Mouse (Mus musculus) kidney, adult 11 months (tissue): ENCODE results near the gene Aco1.
"Not testable (repeated sequence)": the region's sequence is repeated elsewhere in the genome, so short reads cannot be mapped to it uniquely, and the experiment has no call there.

Experiments
- DNase-seq: peaks from one replicate; pipeline ENCODE4 v3.0.0; 2022

Aco1 gene

DNA sequence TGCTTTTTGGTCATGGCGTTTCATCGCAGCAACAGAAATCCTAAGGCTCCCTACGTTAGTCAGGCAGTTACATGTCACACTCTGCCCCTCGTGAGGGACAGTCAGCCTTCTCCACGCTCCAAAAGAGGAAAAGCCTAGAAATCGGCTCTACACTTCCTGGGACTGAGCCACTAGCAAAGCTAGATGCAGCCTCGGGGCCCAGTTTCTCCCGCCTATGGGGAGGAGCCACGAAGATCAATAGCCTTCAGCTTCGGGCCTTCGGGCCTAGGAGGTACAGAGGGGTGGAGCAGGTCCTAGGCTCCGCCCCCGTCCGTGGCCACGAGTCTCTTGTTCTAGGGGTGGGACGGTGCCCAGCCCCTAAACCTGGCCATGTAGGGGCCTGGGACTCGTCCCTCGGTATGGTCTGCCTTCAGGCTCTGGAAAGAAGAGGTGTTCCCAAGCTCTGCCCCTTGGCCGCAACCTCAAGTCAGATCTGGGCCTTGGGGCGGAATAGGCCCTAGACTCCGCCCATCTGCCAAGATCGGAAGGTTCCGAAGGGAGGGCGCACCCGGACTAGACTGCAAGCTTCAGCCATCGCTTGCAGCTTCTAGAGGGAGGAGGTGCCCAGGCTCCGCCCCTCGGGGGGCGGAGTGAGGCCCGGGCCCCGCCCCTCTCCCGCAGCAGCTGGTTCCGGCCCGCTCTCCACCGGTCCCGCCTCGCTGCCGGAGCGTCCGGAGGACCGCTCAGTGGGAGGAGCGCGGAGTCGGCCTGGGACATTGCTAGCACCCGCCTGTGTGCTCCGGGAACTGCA is at the start of gene Aco1:
Gene Aco1, plus strand, starts transcription at position 339 of the 790 bp plus-strand sequence.
- DNase-seq, result peak; percentile 99

- no peak for DNase-seq
Measured at GRCm38 (mm10) chr4:40094974-40095373, 47.9 kb upstream of the Aco1 start.

- DNase-seq, result no peak
Measured at GRCm38 (mm10) chr4:40102996-40103395, 39.9 kb upstream of the Aco1 start.

GRCm38 (mm10) chr4:40106004-40106536 is 36.8 kb upstream of the Aco1 start:
- DNase-seq, result no peak

DNA sequence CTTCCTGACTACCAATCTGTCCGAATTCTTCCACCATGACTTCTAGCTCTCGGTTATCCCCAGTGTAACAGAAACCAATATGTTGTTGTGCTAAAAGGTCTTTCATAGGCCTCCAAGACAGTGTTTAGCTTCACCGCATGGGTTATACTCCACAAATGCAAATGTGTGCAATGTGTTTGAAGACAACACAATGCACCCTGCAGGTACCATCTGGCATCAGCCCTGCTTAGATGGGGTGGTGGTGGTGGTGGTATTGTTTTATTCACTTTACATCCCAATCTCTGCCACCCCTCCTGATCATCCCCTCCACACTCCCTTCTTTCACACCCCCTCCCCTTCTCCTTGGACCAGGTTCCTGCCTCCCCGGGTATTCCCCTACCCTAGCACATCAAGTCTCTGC is 34.9 kb upstream of the Aco1 start:
- no peak for DNase-seq

GRCm38 (mm10) chr4:40113173-40113572 is 29.7 kb upstream of the Aco1 start:
- DNase-seq, result no peak

DNA sequence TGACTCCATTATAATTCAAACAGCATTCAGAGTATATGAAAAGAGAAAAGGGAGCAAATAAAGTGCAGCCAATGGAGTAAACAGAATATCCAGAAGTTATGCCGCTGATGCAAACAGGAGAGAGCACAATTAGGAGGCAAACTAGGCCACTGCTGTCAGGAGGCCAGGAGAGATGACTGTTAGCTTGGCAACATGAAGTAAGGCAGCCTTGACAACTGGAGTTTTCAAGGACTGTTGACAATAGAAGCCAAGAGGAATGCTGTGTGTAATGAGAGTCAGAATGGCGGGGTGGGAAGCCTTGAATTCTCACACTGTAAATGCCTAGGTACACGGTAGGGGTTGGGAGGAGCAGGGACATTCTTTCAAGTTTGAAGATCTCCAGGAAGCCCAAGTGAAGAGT is 21.7 kb upstream of the Aco1 start:
- no peak for DNase-seq

- not testable (repeated sequence) for DNase-seq
Measured at GRCm38 (mm10) chr4:40122291-40122690, 20.6 kb upstream of the Aco1 start.

GRCm38 (mm10) chr4:40134468-40135102 is 8.3 kb upstream of the Aco1 start:
- DNase-seq, result peak; percentile 70

GRCm38 (mm10) chr4:40136519-40136918 is 6.4 kb upstream of the Aco1 start:
- no peak for DNase-seq

DNA sequence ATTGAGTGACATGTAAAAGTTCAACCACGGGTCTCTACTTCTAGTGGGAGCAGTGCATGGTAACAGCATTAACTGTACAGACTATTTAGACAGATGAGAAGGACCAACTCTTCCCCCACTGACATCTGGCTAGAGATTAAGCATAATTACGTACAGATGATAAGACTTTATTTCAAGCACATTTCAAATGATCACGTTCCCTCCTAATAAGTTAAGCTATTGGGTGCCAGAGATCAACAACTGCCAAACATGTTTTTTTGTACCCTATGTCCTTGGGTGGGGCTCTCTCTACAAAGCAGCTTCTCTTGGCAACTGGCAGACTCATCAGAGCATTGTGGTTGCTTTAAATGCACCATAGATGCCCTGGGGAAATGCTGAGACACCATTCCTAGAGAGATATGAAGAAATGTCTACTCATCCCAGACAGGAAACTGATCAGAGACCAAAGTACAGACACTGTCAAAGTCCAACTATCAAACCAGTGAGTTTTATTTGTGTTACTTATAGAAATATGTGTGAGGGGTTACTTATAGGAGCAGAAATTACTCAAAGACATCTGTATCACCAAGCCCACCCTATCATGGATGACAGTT is 3.1 kb upstream of the Aco1 start:
- no peak for DNase-seq

DNA sequence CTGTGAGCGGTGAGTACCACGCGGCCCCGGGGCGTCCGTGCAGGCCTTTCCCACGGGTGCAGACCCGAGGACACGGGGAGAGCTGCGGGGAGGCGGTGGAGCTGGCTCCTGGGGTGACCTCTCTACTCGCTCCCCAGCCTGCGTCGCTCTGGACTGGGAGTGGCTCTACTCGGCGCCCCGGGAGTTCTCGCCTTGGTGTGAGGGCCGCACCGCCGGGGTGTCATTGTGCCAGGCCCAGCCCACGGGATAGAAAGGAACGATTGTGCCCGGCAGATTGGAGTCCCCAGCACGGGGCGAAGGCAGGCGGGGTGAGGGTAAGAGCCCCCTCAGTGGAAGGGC is 621 bp downstream of the Aco1 start:
- no peak for DNase-seq

- DNase-seq, result no peak
Measured at GRCm38 (mm10) chr4:40144543-40144942, 1.7 kb downstream of the Aco1 start.

DNA sequence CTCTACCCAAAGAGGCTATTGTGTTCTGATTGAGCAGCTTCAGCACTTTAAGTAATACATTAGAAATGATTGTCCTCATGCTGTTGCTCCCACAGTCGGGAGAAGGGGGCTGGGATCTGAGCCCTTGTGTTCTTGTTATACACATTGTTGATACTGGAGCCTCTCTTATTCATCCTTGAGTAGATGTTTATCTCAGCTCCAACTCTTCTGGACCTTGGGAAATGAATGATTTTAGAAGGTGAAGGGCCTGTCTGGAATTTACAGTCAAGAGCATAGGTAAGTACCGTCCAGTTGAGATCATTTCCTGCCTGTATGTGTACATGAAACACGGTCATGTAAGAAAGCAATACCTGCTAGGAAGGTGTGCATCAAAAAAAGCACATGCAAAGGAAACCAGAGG is 2.1 kb downstream of the Aco1 start:
- DNase-seq, result no peak

GRCm38 (mm10) chr4:40148281-40148680 is 5.4 kb downstream of the Aco1 start:
- no peak for DNase-seq

DNA sequence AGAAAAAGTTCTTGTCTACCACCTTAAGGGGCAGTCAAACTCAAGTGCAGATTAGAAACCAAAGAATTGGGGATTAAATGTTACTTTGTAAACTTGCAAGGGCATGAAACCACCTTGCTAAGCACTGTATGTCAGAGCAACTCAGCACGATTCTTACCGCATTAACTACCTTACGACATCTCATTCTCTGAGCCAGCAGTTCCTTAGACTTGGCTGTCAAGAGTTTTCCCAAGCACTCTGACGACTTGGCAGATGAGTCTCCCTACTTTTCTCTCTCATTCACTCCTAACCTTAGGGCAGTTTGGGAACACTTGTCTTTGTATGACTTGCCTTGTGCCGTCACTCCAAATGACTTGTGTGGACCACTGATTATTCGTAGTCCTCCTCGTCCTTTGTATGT is 7.2 kb downstream of the Aco1 start:
- DNase-seq, result no peak

- DNase-seq, result no peak
Measured at GRCm38 (mm10) chr4:40152771-40153170, 9.9 kb downstream of the Aco1 start.

DNA sequence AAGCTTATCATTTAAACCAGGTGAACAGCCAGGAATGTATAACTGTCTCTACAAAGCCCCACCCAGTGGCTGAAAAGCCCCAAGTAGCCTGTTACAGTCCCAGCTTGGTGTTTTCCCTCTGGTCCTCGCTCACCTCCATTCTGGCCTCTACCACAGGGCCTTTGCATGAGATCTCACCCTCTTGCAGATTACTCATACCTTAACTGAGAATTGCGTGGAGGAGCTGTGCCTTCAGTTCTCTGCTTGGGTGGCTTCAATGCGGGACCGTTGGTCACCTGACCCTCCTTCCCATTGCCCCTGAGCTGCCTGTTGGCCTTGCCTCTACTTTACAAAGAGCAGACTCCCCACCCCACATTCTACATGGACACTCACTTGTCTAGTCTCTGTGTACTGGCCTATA is 10.6 kb downstream of the Aco1 start:
- no peak for DNase-seq

- no peak for DNase-seq
Measured at GRCm38 (mm10) chr4:40154751-40155150, 11.9 kb downstream of the Aco1 start.

- no peak for DNase-seq
Measured at GRCm38 (mm10) chr4:40155467-40155999, 12.7 kb downstream of the Aco1 start.

GRCm38 (mm10) chr4:40156153-40156552 is 13.3 kb downstream of the Aco1 start:
- peak; percentile 39 for DNase-seq

DNA sequence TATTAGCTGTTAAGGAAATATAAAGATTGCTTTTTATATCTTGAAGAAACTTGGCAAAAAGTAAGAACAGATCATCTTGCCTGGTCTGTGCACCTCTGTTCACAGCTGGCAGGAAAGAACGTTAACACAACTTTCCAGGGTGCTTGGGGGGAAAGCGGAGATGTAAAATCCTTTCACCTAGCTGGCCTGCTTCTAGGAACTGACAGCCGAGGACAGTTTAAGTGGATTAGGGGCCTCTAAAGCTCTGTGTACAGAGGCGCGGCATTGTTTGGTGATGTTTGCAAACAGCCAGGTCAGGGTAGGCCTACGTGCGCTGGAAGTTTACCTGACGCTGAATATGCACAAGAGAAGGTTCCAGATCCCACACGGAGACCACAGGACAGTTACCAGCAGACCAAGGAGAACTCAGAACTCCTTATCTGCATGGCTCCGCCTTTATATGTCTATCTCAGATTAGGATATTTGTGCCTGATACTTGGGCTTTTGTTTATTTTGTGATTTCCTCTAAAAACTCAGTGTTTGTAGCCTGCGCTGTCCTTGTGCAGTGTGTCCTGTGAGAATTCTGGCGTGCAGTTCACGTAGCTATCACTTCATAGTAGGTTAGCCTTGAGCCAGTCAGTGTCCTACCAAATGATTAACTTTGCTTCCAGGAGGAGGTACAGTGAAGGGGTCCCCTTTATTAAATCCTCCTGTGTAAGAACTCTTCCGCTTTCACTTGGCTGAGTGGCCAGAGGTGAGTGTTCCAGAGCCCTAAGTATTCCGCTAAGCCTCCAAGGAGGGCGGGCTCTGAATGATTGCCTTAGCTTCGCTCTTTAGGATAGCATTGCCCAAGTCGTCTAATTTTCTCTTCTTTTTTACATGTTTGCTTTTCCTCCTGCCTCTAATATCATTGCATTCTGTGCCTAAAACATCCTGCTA is 14.0 kb downstream of the Aco1 start:
- no peak for DNase-seq
